Mouse (Mus musculus): ENCODE data around the gene Irf9.

The Irf9 gene

GRCm38 (mm10) chr14:55614565-55615178, 11.3 kb downstream of the Irf9 start:
- DNase-seq (ENCODE audit: inconsistent ontology term) = no peak

- no peak for DNase-seq (ENCODE audit: inconsistent ontology term)
These were observed 12.5 kb downstream of the Irf9 start for GRCm38 (mm10) chr14:55615876-55616275.

DNA sequence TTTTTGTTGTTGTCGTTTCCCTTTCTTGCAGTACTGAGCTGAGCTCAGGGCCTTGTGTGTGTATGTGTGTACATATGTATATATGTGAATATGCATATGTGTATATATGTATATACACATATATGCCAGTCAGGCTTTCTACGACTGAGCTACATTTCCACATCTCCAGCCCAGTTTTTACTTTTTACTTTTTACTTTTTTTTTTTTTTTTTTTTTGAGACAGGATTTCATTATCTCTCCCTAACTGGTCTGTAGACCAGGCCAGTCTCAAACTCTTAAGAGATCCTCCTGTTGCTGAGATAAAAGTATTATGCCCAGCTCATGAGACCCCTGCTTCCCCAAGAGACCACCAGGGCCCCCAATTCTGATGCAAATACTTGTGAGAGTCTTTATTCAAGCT, 13.5 kb downstream of the Irf9 start:
- no peak for DNase-seq (ENCODE audit: inconsistent ontology term)

DNA sequence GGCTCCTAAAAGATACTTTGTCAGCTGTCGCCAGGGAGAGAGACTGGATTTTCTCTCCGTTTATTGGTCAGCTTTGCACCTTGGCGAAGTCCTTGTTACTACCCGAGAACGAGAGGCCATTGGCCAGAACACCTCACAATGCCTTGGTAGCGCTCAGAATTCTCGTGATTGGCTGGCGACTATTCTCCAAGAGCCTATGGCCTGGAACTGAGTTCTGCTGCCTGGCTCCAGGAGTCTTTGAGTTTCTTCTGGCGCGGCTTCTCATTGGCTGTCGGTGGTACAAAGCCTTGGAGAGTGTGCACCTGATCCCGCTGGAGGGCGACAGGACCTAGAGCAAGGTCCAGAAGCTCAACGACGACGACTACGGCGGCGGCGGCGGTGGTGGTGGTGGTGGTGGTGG, 14.5 kb downstream of the Irf9 start, which contains the start of gene Rec8:
Gene Rec8, plus strand, starts transcription at position 216 of the 400 bp plus-strand sequence.
- peak; percentile 60 for DNase-seq (ENCODE audit: inconsistent ontology term)

DNA sequence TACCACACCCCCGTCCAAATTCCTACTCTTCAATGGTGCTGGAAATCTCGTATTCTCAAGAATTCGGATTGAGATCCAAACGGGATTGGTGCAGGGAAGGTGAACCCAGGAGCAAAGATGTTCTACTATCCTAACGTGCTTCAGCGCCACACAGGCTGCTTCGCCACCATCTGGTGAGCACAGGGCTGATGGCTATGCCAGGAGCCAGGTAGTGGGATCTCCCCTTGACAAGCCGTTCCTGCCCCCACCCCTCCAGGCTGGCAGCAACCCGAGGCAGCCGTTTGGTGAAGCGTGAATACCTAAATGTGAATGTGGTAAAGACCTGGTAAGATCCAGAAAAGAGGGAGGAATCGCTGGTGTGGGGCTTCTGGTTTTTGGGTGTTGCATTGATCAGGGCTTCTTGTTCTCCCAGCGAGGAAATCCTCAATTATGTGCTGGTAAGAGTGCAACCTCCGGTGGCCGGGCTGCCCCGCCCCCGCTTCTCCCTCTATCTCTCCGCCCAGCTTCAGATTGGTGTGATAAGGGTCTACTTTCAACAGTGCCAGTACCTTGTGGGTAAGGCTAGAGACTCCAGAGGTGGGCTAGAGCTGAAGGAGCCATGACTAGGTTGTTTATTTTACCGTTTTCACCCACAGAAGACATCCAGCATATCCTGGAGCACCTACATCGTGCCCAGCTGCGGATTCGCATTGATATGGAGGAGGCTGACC, 15.3 kb downstream of the Irf9 start:
- no peak for DNase-seq (ENCODE audit: inconsistent ontology term)

GRCm38 (mm10) chr14:55628077-55628827, 24.9 kb downstream of the Irf9 start:
- DNase-seq (ENCODE audit: inconsistent ontology term) = no peak

- DNase-seq (ENCODE audit: inconsistent ontology term) = peak; percentile 25
These were observed 25.9 kb downstream of the Irf9 start for GRCm38 (mm10) chr14:55629312-55629711.

GRCm38 (mm10) chr14:55634874-55635522, 31.6 kb downstream of the Irf9 start:
- peak; percentile 93 for DNase-seq (ENCODE audit: inconsistent ontology term)

DNA sequence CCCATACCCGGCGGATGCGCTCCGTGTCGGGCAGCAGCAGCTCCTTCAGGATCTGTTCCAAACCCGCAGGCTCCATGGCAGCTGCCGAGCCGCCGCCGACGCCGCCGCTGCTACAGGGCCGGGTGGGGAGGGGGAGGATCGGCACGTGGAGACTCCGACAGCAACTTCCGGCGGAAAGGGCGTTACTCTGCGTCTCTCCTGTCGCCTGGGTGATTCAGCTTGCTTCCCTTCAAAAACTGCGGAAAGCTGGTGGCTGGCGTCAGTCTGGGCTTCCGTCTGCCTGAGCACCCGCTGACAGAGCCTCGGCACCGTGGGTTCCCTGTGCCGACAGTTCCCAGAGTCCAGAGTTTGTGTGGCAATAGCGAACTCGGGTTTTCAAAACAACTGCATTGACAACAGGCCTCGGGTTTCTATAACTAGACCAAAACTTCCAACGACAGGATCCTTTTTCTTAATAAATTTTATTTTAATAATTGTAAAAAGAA, 32.2 kb downstream of the Irf9 start, which contains the start of gene Ipo4:
Gene Ipo4, minus strand, starts transcription at position 435 of the 485 bp plus-strand sequence.
- peak; percentile 96 for DNase-seq (ENCODE audit: inconsistent ontology term)

DNA sequence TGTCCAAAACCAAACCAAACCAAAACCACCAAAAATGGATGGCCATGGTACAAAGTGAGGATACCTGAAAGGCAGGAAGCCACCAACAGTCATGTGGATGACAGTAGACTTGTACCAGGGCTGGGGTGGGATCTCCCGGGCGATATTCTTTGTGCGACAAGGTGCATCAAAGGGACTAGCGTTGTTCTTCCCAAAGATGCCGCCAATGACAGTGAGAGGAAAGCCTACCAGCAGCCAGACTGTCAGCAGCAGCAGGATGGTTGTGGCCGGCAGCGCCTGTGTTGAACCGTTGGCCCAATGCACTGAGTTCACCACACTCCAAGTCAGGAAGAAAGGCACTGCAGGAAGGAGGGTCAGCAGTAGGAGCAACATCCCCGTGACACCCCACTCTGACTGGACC, 34.4 kb downstream of the Irf9 start, which contains the start of gene Gm49378:
Gene Gm49378, minus strand, starts transcription at position 101 of the 400 bp plus-strand sequence.
- DNase-seq (ENCODE audit: inconsistent ontology term) = no peak

DNA sequence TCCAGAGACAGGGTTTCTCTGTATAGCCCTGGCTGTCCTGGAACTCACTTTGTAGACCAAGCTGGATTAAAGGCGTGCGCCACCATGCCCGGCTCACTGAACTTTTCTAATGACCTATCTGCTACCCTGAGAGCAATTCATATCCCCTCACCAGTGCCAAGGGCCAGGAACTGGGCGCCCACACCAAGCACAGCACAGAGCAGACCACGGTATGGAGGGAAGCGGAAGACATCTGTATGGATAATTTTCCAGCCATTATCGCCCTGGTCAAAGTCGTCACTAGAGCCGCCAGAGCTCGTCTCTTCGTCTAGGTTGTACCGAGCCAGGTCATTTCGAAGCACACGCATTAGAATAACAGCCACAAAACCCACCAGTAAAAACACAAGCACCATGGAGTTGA, 37.4 kb downstream of the Irf9 start:
- no peak for DNase-seq (ENCODE audit: inconsistent ontology term)

DNA sequence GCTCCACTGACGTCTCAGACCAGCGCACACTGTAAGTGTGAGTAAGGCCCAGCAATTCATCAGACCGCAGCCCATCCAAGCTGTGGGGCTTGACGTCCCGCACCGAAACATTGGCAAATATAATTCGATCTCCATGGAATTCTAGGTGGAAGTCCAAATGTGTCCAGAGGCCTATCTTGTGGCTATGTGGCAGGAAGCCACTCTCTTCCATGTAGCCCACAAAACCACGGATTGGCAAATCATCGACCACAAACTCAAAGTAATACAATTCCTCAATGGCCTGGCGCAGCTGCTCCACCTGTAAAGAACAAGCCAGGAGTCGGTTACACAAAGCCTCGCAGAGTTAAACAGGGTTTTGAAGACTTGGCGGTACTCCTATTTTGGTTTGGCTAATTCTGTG, 37.9 kb downstream of the Irf9 start:
- DNase-seq (ENCODE audit: inconsistent ontology term) = no peak

DNA sequence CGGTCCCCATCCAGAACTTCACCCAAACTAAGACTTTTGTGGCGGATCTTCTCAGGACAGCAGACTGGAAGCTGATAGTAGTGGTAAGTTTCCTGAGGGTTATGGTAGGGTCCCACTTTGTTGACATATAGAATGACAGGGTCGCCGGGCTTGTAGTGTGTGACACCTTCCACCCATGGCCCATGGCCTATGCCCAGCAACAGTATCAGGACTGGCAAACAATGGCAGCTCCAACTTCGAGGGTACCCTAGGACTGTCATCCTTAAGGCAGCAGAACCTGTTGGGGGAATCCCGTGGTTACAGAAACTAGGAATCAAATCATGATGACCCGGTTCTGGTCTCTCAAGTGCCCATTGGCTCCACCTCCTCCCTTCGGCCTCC, 39.3 kb downstream of the Irf9 start:
- no peak for DNase-seq (ENCODE audit: inconsistent ontology term)

GRCm38 (mm10) chr14:55643060-55643907, 39.9 kb downstream of the Irf9 start, which contains the start of gene Tm9sf1:
Gene Tm9sf1, minus strand, starts transcription at chr14:55643806.
- peak; percentile 90 for DNase-seq (ENCODE audit: inconsistent ontology term)

DNA sequence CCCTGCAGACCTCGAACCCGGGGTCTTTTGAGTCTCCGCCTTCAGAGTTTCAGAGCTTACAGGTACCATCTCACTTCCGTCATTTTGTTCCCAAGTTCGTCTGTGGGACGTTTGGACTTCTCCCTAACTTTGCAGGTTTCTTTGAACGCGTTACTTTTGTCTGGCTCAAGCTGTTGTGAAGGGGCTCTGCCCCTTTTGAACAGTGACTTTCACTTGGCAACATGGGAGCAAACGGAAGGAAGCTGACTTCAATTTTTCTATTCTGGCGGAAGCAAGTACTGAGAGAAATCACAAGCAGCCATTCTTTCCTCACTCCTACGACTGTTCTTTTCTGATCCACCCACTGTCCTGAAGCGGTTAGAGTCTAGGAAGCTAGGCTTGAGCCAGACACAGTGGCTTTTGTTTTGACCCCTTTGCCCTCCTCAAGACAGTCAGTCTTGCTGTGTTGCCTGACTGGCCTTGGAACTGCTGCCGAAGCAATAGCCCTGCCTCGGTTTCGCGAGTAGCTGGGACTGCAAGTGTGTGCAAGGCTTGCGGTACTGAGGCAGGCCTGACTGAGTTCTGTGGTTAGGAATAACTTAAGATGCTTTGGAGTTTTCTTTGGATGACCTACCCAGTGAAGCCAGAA, 41.0 kb downstream of the Irf9 start:
- peak; percentile 24 for DNase-seq (ENCODE audit: inconsistent ontology term)

DNA sequence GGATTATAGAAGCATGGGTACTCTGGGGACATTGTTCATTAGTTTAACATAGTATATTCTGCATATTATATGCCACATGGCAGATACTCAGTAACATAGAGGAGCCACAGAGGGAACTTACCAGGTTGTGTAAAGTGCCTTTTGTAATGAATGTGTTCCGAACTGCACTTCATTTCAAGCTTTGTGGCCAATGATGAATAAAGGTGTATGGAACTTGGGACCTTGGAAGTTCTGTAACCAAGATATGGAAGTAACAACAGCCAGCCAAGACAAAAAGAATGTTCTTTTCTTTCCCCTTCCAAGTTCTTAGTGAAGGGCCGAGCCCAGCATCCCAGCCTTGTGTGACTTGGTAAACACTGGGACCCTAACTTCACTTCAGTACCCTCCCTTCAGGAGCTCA, 46.5 kb downstream of the Irf9 start, which contains the start of gene Tssk4:
Gene Tssk4, plus strand, starts transcription at position 301 of the 400 bp plus-strand sequence.
- DNase-seq (ENCODE audit: inconsistent ontology term) = no peak

DNA sequence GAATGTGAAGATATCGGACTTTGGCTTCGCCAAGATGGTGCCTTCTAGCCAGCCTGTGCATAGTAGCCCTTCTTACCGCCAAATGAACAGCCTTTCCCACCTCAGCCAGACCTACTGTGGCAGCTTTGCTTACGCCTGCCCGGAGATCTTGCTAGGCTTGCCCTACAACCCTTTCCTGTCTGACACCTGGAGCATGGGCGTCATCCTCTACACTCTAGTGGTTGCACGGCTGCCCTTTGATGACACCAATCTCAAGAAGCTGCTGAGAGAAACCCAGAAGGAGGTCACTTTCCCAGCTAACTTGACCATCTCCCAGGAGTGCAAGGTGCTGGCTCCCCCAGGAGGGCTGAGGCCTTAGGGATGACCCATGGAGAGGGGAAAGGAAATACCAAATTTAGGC, 48.2 kb downstream of the Irf9 start:
- DNase-seq (ENCODE audit: inconsistent ontology term) = no peak

DNA sequence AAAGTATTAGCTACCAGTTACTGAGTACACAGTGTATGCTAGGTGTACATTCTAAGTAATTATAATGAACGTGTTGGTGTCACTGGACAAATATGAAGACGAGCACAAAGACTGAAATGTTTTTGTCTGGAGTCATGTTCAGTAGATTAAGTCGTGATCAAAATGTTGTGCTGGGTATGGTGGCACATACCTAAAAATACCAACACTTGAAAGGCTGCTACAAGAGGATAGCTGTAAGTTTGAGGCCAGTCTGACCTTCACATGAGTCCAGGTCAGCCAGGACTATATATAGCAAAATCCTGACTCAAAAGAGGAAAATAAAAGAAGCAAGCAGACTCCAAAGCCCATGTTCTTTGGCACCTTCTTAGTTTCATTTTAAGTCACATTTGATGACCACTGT, 53.6 kb downstream of the Irf9 start:
- DNase-seq (ENCODE audit: inconsistent ontology term) = no peak

DNA sequence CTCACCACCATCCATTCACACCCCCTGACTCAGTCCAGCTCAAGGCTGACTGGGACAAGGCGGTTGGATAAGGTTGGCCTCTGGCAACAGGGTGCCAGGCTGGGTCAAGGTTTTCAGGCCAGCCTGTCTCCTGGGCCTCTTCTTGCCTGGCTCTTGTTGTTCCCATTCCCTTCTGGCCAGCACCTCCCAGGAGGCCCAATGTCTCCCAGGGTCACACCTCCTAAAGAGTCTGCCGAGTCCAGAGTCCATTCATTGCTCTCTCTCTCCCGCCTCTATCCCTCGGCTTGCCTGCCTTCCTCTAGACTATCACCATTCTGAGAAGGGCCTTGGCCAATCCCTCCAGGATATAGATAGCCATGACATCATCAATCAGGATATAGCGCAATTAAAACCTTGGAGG, 54.6 kb downstream of the Irf9 start:
- DNase-seq (ENCODE audit: inconsistent ontology term) = no peak
